Mouse (Mus musculus): Measurements from ENCODE around the gene Olfr1395.
"Not testable (repeated sequence)": the region's sequence is repeated elsewhere in the genome, so short reads cannot be mapped to it uniquely, and the experiment has no call there.

The Olfr1395 gene

GRCm38 (mm10) chr11:49175345-49175744 lies 33.3 kb downstream of the Olfr1395 start:
- DNase-seq (ENCODE audit: low spot score) = no peak

GRCm38 (mm10) chr11:49176047-49176779 lies 34.1 kb downstream of the Olfr1395 start:
- not testable (repeated sequence) for DNase-seq (ENCODE audit: low spot score)

- no peak for DNase-seq (ENCODE audit: low spot score)
Observed at GRCm38 (mm10) chr11:49183172-49183571, 41.1 kb downstream of the Olfr1395 start.

- DNase-seq (ENCODE audit: low spot score) = no peak
Observed at GRCm38 (mm10) chr11:49186452-49186851, 44.4 kb downstream of the Olfr1395 start.

GRCm38 (mm10) chr11:49186955-49187488 lies 44.9 kb downstream of the Olfr1395 start, which contains the start of gene Btnl9:
Gene Btnl9 (minus strand): TSS chr11:49187159.
- no peak for DNase-seq (ENCODE audit: low spot score)

- DNase-seq (ENCODE audit: low spot score) = no peak
Observed at GRCm38 (mm10) chr11:49187701-49188100, 45.6 kb downstream of the Olfr1395 start.

GRCm38 (mm10) chr11:49189737-49190136 lies 47.7 kb downstream of the Olfr1395 start:
- DNase-seq (ENCODE audit: low spot score) = peak; percentile 75

GRCm38 (mm10) chr11:49191083-49191482 lies 49.0 kb downstream of the Olfr1395 start:
- no peak for DNase-seq (ENCODE audit: low spot score)

- DNase-seq (ENCODE audit: low spot score) = not testable (repeated sequence)
Observed at GRCm38 (mm10) chr11:49194771-49195170, 52.7 kb downstream of the Olfr1395 start.

- DNase-seq (ENCODE audit: low spot score) = no peak
Observed at GRCm38 (mm10) chr11:49195819-49196322, 53.8 kb downstream of the Olfr1395 start.
